ENCODE assay signal across 8 mouse cellular contexts in genomic region chr10:118103020-118103666, GRCm38 (mm10). TPM values are rescaled to one million over a fixed set of nuclear protein-coding genes. Genes with fewer than 3 reads are reported as not detected.
DNase-seq lines count a peak whose midpoint lies in the region.

No protein-coding gene starts in this region.

- H3K9me3 ChIP-seq in megakaryocyte, embryonic 14.5 days, result peaks cover 16% of the 10 kb centered on the region

- H3K36me3 ChIP-seq in megakaryocyte, embryonic 14.5 days (replicated peaks; ENCODE audit: low read length), result peaks cover 13% of the 10 kb centered on the region

- peak; percentile 82 for DNase-seq in adipocyte (ENCODE audit: low spot score)
- peak; percentile 92 for DNase-seq in embryo, embryonic 10 days (ENCODE audit: low spot score)
- DNase-seq in gastrocnemius, postnatal 14 days, result peak; percentile 88
- DNase-seq in induced T-regulatory cell, adult 2 months (ENCODE audit: low read depth), result peak; percentile 97
- DNase-seq in left cerebral cortex, adult 9 months (ENCODE audit: low spot score in 2 of 2), result peak; percentile 66 to 82
- DNase-seq in right cerebral cortex, postnatal 14 days, result peak; percentile 76
- peak; percentile 63 for DNase-seq in urinary bladder, postnatal 25 days (ENCODE audit: low spot score)

- intact Hi-C loops in gastrocnemius, postnatal 14 days (cut with DNase I; ENCODE audit: low total_unique reads), result no loop called here

- no peaks in the 10 kb centered on the region for H3K27me3 ChIP-seq in megakaryocyte, embryonic 14.5 days (replicated peaks)

- H3K4me3 ChIP-seq in megakaryocyte, embryonic 14.5 days (replicated peaks), result peak overlapping the region; percentile 90

- H3K4me1 ChIP-seq in megakaryocyte, embryonic 14.5 days, result peaks cover 72% of the 10 kb centered on the region

RNA-seq across cellular contexts. Expression of gene Mdm1, which starts 38.5 kb away (rescaled TPM):
- total RNA-seq in gastrocnemius, postnatal 14 days (2021), result 1 to 10 TPM; 1.9 to 2.8 TPM
- 11.5 and 54.4 TPM in 2 replicates for polyA plus RNA-seq in megakaryocyte, embryonic 14.5 days (2012; ENCODE audit: insufficient read depth, low replicate concordance)

Comparison
In these comparisons a context has a peak if more than half of its experiments do, and no peak if none do; other contexts are left out.
1. Peak in every context shown above with its lines: DNase-seq and H3K4me3 ChIP-seq.